Mouse (Mus musculus) kidney, adult 8-10 months (tissue): ENCODE measurements around the gene Gpsm3.
"Not testable (repeated sequence)": the region's sequence is repeated elsewhere in the genome, so short reads cannot be mapped to it uniquely, and the experiment has no call there.

Source experiments
- DNase-seq, 2 experiments: peaks; one replicate each; pipeline ENCODE4 v3.0.0; 2022

Gene Gpsm3

GRCm38 (mm10) chr17:34589681-34590101, at the start of gene Gpsm3:
Gene Gpsm3, plus strand, starts transcription at chr17:34589806.
- no peak for DNase-seq

DNA sequence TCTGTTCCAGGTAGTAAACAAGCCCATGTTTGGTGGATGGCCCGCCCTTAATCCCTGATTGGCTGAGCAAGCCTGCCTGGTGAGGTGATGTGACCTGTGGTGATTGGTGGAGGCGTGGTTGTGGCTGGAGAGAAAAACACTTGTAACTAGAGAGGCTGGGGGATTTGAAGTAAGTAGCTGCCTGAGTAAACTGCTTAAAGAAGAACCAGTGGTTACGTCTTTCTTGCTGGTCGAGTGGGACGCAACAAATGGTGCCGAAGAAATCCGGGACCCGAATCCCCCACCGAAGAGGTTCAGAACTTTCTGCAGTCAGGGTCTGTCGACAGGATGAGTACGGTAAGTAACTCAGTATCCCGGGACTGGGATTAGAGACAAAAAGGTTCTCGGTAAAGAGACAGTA, 46.0 kb upstream of the Gpsm3 start:
- not testable (repeated sequence) for DNase-seq

- DNase-seq: no peak
These were observed 42.8 kb upstream of the Gpsm3 start for GRCm38 (mm10) chr17:34546797-34547196.

- DNase-seq: no peak
These were observed 42.0 kb upstream of the Gpsm3 start for GRCm38 (mm10) chr17:34547601-34548000.

GRCm38 (mm10) chr17:34549156-34549555, 40.5 kb upstream of the Gpsm3 start:
- DNase-seq: no peak

DNA sequence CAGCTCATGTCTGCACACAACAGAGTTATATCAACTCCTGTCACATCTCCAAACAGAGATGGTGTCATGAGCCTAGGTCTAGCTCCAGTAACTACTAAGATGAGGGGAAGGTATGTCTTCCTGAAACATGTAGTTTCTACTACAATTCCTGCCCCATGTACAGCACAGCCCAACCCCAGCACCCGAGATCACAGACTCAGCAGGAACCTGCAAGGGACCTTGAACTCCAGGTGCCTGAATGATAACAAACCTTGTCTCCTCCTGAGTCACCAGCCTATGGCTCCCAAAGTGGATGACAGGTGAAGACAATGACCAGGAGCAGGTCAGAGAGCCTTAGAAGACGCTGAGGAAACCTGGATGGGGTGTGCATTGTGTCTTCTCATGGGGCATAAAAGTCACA, 39.8 kb upstream of the Gpsm3 start:
- no peak for DNase-seq

DNA sequence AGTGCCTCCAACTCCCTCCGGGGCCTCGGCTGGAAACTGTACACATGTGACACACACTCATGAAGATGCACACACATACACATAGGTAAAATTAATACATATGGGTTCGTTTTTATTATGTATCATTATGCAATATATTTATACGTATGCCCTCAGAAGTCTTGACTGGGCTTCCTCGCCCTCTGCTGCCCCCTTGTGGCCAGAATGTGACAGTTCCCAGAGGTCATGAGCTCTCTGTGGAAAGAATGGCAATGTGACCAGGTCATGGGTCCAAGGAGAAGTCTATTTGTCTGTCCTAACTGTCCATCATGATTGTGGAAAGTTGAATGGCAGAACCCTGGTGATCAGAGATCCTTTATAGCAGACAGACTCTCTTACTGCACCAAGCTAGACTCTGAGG, 34.1 kb upstream of the Gpsm3 start:
- peak; percentile 58 to 85 for DNase-seq

DNA sequence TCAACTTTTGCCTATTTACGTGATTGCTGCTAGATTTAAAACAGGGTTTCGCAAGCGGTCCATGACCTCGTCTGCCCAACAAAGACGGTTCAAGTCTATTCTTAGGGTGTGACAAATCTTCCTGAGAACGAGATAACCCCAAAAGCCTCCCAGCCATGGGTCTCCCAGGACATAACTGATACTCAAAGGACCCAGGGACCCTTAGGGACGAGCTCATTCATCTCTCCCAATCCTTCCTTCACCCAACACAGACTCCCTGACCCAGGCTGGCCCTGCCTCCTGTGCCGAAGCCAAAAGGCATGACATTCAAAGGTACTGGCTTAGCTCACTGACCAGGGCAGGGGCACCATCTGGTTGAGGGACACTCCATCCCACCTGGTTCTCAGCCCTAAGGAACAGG, 33.2 kb upstream of the Gpsm3 start:
- DNase-seq: no peak

DNA sequence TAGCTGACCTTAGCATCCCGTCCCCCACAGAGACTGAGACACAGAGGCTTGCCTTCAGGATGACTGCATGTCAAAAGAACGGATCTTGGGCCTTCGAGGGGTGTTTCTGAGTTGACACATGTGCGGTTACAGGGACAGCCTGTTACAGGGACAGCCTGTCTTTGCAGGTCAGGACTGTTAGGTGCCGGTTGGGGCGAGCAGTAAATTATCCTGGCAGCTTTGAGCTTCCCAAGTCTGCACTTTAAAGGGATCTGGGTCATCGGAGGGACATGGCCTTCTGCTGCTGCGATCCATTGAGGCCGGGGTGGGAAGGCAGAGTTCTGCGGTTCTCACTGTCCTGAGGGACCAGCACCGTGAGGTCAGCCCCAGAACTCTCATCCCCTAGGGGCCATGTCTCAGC, 32.2 kb upstream of the Gpsm3 start:
- no peak for DNase-seq

- DNase-seq: no peak
These were observed 30.5 kb upstream of the Gpsm3 start for GRCm38 (mm10) chr17:34559116-34559515.

- DNase-seq: no peak
These were observed 29.7 kb upstream of the Gpsm3 start for GRCm38 (mm10) chr17:34559895-34560294.

- DNase-seq: no peak
These were observed 29.2 kb upstream of the Gpsm3 start for GRCm38 (mm10) chr17:34560438-34560837.

GRCm38 (mm10) chr17:34561200-34561599, 28.4 kb upstream of the Gpsm3 start:
- DNase-seq: no peak

- no peak for DNase-seq
These were observed 27.0 kb upstream of the Gpsm3 start for GRCm38 (mm10) chr17:34562595-34562994.

- no peak for DNase-seq
These were observed 26.3 kb upstream of the Gpsm3 start for GRCm38 (mm10) chr17:34563354-34563753.

DNA sequence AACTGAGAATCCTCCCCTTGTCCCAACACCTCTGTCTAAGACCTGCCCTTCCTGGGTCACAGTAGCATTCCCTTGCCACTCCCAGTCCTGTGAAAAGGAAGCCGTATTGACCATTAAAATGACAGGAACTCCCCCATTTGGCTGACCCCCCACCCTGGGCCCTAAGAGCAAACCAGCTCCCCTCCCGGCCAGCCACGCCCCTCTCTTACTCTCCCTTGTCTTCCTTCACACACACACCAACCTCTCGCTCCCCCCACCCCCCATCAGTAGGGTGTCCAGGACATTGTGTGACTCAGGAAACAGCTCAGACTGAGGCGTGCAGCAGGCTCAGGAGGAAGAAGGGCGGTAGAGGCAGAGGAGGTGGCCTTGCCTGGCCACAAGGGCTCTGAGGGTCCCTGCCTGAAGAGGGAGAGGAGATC, 25.6 kb upstream of the Gpsm3 start, which contains the start of gene Notch4:
Gene Notch4, plus strand, starts transcription at position 266 of the 419 bp plus-strand sequence.
- DNase-seq: peak; percentile 53 to 54

- DNase-seq: peak; percentile 40 to 58
These were observed 24.8 kb upstream of the Gpsm3 start for GRCm38 (mm10) chr17:34564796-34565195.

GRCm38 (mm10) chr17:34567311-34567710, 22.3 kb upstream of the Gpsm3 start:
- no peak for DNase-seq

DNA sequence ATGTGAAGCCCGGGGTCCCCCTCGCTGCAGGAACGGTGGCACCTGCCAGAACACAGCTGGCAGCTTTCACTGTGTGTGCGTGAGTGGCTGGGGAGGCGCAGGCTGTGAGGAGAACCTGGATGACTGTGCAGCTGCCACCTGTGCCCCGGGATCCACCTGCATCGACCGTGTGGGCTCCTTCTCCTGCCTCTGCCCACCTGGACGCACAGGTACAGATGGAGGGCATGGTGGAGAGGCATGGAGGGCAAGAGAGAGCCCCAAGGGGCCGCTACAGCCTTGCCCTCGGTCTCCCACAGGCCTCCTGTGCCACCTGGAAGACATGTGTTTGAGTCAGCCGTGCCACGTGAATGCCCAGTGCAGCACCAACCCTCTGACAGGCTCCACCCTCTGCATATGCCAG, 21.2 kb upstream of the Gpsm3 start:
- DNase-seq: no peak

- DNase-seq: no peak
These were observed 19.7 kb upstream of the Gpsm3 start for GRCm38 (mm10) chr17:34569919-34570318.

DNA sequence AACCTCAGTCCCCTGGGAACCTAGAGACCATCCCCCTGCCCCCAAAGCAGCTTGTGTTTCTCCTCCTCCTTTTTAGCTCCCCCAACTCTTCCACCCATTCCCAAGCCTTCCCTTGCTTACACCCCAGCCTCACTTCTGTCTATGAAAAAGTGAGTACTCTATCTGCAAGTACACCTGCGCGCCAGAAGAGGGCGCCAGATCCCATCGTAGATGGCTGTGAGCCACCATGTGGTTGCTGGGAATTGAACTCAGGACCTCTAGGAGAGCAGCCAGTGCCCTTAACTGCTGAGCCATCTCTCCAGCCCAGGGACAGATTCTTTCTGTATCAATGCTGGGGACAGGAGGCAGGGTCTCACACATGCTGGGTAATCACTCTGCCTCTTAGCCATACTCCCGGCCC, 17.7 kb upstream of the Gpsm3 start:
- DNase-seq: no peak

GRCm38 (mm10) chr17:34572361-34572760, 17.2 kb upstream of the Gpsm3 start:
- DNase-seq: no peak

DNA sequence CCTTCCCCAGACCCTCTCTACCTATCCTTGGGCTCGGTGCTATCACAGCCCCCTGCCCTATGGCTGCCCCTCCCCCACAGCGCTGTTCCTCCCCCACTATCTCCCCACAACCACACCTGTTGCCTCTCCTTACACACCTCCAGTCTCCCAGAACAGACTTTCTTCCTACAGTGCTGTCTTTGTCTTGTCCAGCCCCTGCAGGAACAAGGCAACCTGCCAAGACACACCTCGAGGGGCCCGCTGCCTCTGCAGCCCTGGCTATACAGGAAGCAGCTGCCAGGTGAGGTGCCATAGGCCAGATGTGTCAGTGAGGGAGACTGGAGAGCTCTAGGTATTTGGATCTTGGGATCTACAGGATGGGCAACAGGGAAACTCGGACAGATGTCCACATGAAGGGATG, 13.0 kb upstream of the Gpsm3 start:
- DNase-seq: no peak

DNA sequence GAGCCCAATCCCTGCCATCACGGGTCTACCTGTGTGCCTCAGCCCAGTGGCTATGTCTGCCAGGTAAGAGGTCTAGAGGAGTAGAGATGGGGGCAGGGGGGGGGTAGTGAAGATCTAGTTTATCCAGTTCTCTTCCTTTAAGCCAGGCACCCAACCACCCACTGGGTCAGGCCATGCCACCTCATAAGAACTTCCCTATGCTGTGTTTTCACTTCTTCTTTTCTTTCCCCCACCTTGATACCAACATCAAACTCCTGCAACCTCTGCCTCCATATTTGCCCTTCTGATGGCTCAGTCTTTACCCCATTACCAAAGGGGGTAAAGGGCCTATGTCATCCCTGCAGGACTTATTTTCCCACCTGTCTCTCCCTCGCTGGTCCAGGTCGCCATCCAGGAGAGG, 11.5 kb upstream of the Gpsm3 start:
- DNase-seq: no peak

- no peak for DNase-seq
These were observed 7.1 kb upstream of the Gpsm3 start for GRCm38 (mm10) chr17:34582528-34582927.

- DNase-seq: no peak
These were observed 6.2 kb upstream of the Gpsm3 start for GRCm38 (mm10) chr17:34583397-34583796.
